Mouse (Mus musculus) lung, adult 2 months (tissue): ENCODE data around the gene Mfap3l.

ENCODE experiments used
- CTCF ChIP-seq: fragments of 200-500 bp; IDR thresholded peaks from 2 replicates; pipeline ENCODE4 v1.5.1; 2011; ENCODE audit warnings: mild to moderate bottlenecking, low read length, control low read depth; ENCODE audit not compliant: insufficient read depth
- POLR2A ChIP-seq: fragments of 200-500 bp; IDR thresholded peaks from 2 replicates; pipeline ENCODE4 v1.6.1; 2011; ENCODE audit warnings: low read depth, mild to moderate bottlenecking, control low read depth, low read length, borderline replicate concordance; ENCODE audit errors: extremely low read depth

- TF ChIP-seq CTCF (no peak), POLR2A (no peak)
These were observed 3.6 kb upstream of the Mfap3l start for GRCm38 (mm10) chr8:60629059-60629458.
